In the genomic region with DNA sequence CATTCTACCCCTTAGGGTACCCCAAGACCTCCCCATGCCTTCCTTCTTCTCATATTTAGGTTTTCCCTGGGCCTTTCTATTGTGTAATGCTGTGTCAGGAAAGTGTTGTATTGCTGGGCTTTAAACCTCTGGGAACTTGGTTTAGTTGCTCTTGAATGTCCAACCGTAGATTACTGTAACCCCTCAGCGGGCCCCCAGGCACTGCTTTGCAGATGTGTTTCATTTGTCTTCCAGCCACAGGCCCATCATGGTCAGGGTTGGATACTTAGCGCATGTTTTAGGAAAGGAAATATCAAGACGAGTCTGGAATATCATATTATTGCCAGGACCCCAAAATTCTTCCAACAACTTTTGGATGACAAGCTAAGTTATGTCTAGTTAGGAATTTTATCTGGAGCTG, we compare ENCODE assay signal across 16 mouse cellular contexts.
"Had no signal": no experiment of that assay in that cellular context is flagged by ENCODE, and none has a peak within 500 bp of the region (broad histone marks: within the 10 kb centered on the region; RNA-seq: fewer than 3 reads in every experiment).

No protein-coding gene starts in this region.

- H3K27ac ChIP-seq: kidney, postnatal 0 days; limb, embryonic 13.5 days; liver, embryonic 15.5 days; lung, embryonic 15.5 days; midbrain, embryonic 13.5 days; neural tube, embryonic 12.5 days had no signal

- H3K9ac ChIP-seq: limb, embryonic 13.5 days; liver, embryonic 15.5 days; lung, embryonic 15.5 days; midbrain, embryonic 13.5 days; neural tube, embryonic 12.5 days had no signal

- H3K4me3 ChIP-seq: limb, embryonic 13.5 days; liver, embryonic 15.5 days; lung, embryonic 15.5 days; midbrain, embryonic 13.5 days; myocyte; neural tube, embryonic 12.5 days had no signal

- H3K9me3 ChIP-seq: limb, embryonic 13.5 days; liver, embryonic 15.5 days; lung, embryonic 15.5 days; midbrain, embryonic 13.5 days; neural tube, embryonic 12.5 days had no signal

- H3K4me2 ChIP-seq: limb, embryonic 13.5 days; liver, embryonic 15.5 days; lung, embryonic 15.5 days; midbrain, embryonic 13.5 days; neural tube, embryonic 12.5 days had no signal

- H3K36me3 ChIP-seq: limb, embryonic 13.5 days; liver, embryonic 15.5 days; lung, embryonic 15.5 days; midbrain, embryonic 13.5 days; neural tube, embryonic 12.5 days had no signal

- DNase-seq: kidney, adult 11 months; kidney, adult 9 months; kidney, postnatal 36 days; layer of hippocampus, adult 9-11 months; layer of hippocampus, postnatal 36 days; retina, postnatal 1 day; right cerebral cortex, postnatal 14 days; thymus, adult 2 months; thymus, postnatal 25 days had no signal

- ATAC-seq: midbrain, embryonic 13.5 days had no signal

- H3K27me3 ChIP-seq: limb, embryonic 13.5 days; liver, embryonic 15.5 days; lung, embryonic 15.5 days; midbrain, embryonic 13.5 days; neural tube, embryonic 12.5 days had no signal

- H3K4me1 ChIP-seq: liver, embryonic 15.5 days; lung, embryonic 15.5 days; midbrain, embryonic 13.5 days; neural tube, embryonic 12.5 days had no signal
